Mouse (Mus musculus) MEL (cell line): Measurements from ENCODE around the gene Epo. TPM values are rescaled to one million over a fixed set of nuclear protein-coding genes. Genes with fewer than 3 reads are reported as not detected.

Experiments
- DNase-seq: peaks from one replicate; pipeline ENCODE4 v3.0.0; 2011; ENCODE audit warnings: low read depth, low spot score
- H3K27ac ChIP-seq: 2 replicates; pipeline ENCODE4 v1.5.1; 2012; ENCODE audit warnings: low read depth, mild to moderate bottlenecking, control low read depth, low read length, moderate library complexity; ENCODE audit not compliant: control insufficient read depth
- H3K27me3 ChIP-seq, 2 experiments: fragments of 150-350 bp in 1 of 2; sonication (generic) in 1 of 2; 2 replicates each; pipeline ENCODE4 v1.6.1; 2012; ENCODE audit warnings: low read length in 2 of 2, mild to moderate bottlenecking in 2 of 2, improper control_type of control experiment in 1 of 2, moderate library complexity in 1 of 2; ENCODE audit not compliant: insufficient read depth in 2 of 2, control insufficient read depth in 1 of 2
- H3K36me3 ChIP-seq, 2 experiments: 2 replicates each; pipeline ENCODE4 v1.6.1; 2012 to 2014; ENCODE audit warnings: low read length in 2 of 2, improper control_type of control experiment in 1 of 2, inconsistent platforms in 1 of 2, mild to moderate bottlenecking in 1 of 2; ENCODE audit not compliant: insufficient read depth in 2 of 2, control insufficient read depth in 1 of 2
- H3K4me1 ChIP-seq, 2 experiments: fragments of 150-350 bp in 1 of 2; sonication (generic) in 1 of 2; 2 replicates each; pipeline ENCODE4 v1.6.1; 2012; ENCODE audit warnings: low read length in 2 of 2, improper control_type of control experiment in 1 of 2, mild to moderate bottlenecking in 1 of 2; ENCODE audit not compliant: insufficient read depth in 2 of 2, control insufficient read depth in 1 of 2
- H3K4me3 ChIP-seq, 2 experiments: fragments of 150-350 bp in 1 of 2; sonication (generic) in 1 of 2; 2 replicates each; pipeline ENCODE4 v1.5.1; 2012; ENCODE audit warnings: low read depth in 2 of 2, low read length in 2 of 2, mild to moderate bottlenecking in 2 of 2, moderate library complexity in 2 of 2, control low read depth in 1 of 2, improper control_type of control experiment in 1 of 2; ENCODE audit not compliant: control insufficient read depth in 1 of 2, insufficient read depth in 1 of 2
- H3K79me2 ChIP-seq: 2 replicates; pipeline ENCODE4 v1.6.1; 2012; ENCODE audit warnings: mild to moderate bottlenecking, low read length, moderate library complexity; ENCODE audit not compliant: control insufficient read depth, poor library complexity, insufficient read depth
- H3K9ac ChIP-seq: 2 replicates; pipeline ENCODE4 v1.6.1; 2012; ENCODE audit warnings: low read depth, mild to moderate bottlenecking, control low read depth, low read length, moderate library complexity; ENCODE audit not compliant: control insufficient read depth, poor library complexity, severe bottlenecking
- H3K9me3 ChIP-seq: fragments of 150-350 bp; sonication (generic); replicated peaks from 2 replicates; pipeline ENCODE4 v1.6.1; 2012; ENCODE audit warnings: mild to moderate bottlenecking, low read length, improper control_type of control experiment, moderate library complexity; ENCODE audit not compliant: insufficient read depth
- CHD2 ChIP-seq: IDR thresholded peaks from 2 replicates; pipeline ENCODE4 v1.6.1; 2011; ENCODE audit warnings: low read length, improper control_type of control experiment
- E2F4 ChIP-seq: IDR thresholded peaks from 2 replicates; pipeline ENCODE4 v1.6.1; 2011; ENCODE audit warnings: low read depth, low read length, improper control_type of control experiment, borderline replicate concordance
- EP300 ChIP-seq, 2 experiments: IDR thresholded peaks; 2 replicates each; pipeline ENCODE4 v1.6.1; 2011; ENCODE audit warnings: improper control_type of control experiment in 2 of 2, low read length in 2 of 2, low read depth in 1 of 2, mild to moderate bottlenecking in 1 of 2
- ETS1 ChIP-seq: IDR thresholded peaks from 2 replicates; pipeline ENCODE4 v1.6.1; 2012; ENCODE audit warnings: low read depth, mild to moderate bottlenecking, inconsistent platforms, low read length, improper control_type of control experiment, moderate library complexity
- GABPA ChIP-seq: IDR thresholded peaks from 2 replicates; pipeline ENCODE4 v1.6.1; 2012; ENCODE audit warnings: low read depth, mild to moderate bottlenecking, inconsistent platforms, low read length, improper control_type of control experiment, moderate library complexity
- GATA1 ChIP-seq: IDR thresholded peaks from 2 replicates; pipeline ENCODE4 v1.6.1; 2011; ENCODE audit warnings: low read depth, low read length, improper control_type of control experiment
- MAFK ChIP-seq: IDR thresholded peaks from 2 replicates; pipeline ENCODE4 v1.6.1; 2011; ENCODE audit warnings: low read depth, mild to moderate bottlenecking, low read length, improper control_type of control experiment, borderline replicate concordance
- MAZ ChIP-seq: IDR thresholded peaks from 2 replicates; pipeline ENCODE4 v1.6.1; 2012; ENCODE audit warnings: low read depth, mild to moderate bottlenecking, inconsistent platforms, low read length, improper control_type of control experiment
- MXI1 ChIP-seq: IDR thresholded peaks from 2 replicates; pipeline ENCODE4 v1.6.1; 2011; ENCODE audit warnings: mild to moderate bottlenecking, low read depth, low read length, improper control_type of control experiment
- MYB ChIP-seq: IDR thresholded peaks from 2 replicates; pipeline ENCODE4 v1.6.1; 2011; ENCODE audit warnings: mild to moderate bottlenecking, low read depth, low read length, improper control_type of control experiment
- MYC ChIP-seq: IDR thresholded peaks from 2 replicates; pipeline ENCODE4 v1.6.1; 2011; ENCODE audit warnings: low read depth, mild to moderate bottlenecking, low read length, improper control_type of control experiment, moderate library complexity
- NELFE ChIP-seq: IDR thresholded peaks from 2 replicates; pipeline ENCODE4 v1.6.1; 2011; ENCODE audit warnings: low read depth, low read length, improper control_type of control experiment
- POLR2AphosphoS5 ChIP-seq: IDR thresholded peaks from 2 replicates; pipeline ENCODE4 v1.6.1; 2012; ENCODE audit warnings: low read depth, borderline replicate concordance, mild to moderate bottlenecking, inconsistent platforms, low read length, moderate library complexity, mixed read lengths
- RAD21 ChIP-seq: IDR thresholded peaks from 2 replicates; pipeline ENCODE4 v1.6.1; 2011; ENCODE audit warnings: mild to moderate bottlenecking, low read depth, low read length, improper control_type of control experiment
- SMC3 ChIP-seq: IDR thresholded peaks from 2 replicates; pipeline ENCODE4 v1.6.1; 2011; ENCODE audit warnings: low read depth, low read length, improper control_type of control experiment
- TAL1 ChIP-seq: IDR thresholded peaks from 2 replicates; pipeline ENCODE4 v1.6.1; 2012; ENCODE audit warnings: mild to moderate bottlenecking, inconsistent platforms, low read length, moderate library complexity, mixed read lengths
- TBP ChIP-seq: IDR thresholded peaks from 2 replicates; pipeline ENCODE4 v1.8.0; 2011; ENCODE audit warnings: low read depth, low read length, improper control_type of control experiment
- UBTF ChIP-seq: IDR thresholded peaks from 2 replicates; pipeline ENCODE4 v1.6.1; 2012; ENCODE audit warnings: low read depth, mild to moderate bottlenecking, inconsistent platforms, low read length, improper control_type of control experiment, moderate library complexity, borderline replicate concordance; ENCODE audit not compliant: insufficient read depth
- USF1 ChIP-seq: IDR thresholded peaks from 2 replicates; pipeline ENCODE4 v1.6.1; 2014; ENCODE audit warnings: low read depth, mild to moderate bottlenecking, inconsistent platforms, low read length, improper control_type of control experiment, moderate library complexity
- USF2 ChIP-seq, 2 experiments: IDR thresholded peaks; 2 replicates each; pipeline ENCODE4 v1.6.1; 2011 to 2012; ENCODE audit warnings: improper control_type of control experiment in 2 of 2, low read length in 2 of 2, borderline replicate concordance in 1 of 2, inconsistent platforms in 1 of 2, low read depth in 1 of 2, mild to moderate bottlenecking in 1 of 2; ENCODE audit not compliant: insufficient read depth in 1 of 2
- ZMIZ1 ChIP-seq: IDR thresholded peaks from 2 replicates; pipeline ENCODE4 v1.6.1; 2012; ENCODE audit warnings: low read depth, mild to moderate bottlenecking, inconsistent platforms, low read length, improper control_type of control experiment, moderate library complexity
- polyA plus RNA-seq, 2 experiments: library from polyadenylated mRNA; stranded (reverse) in 1 of 2; unstranded in 1 of 2; fragments of >175 nt in 1 of 2; fragments of >200 nt in 1 of 2; gene quantifications; 2 replicates each; pipeline versions ENCODE4 v1.2.1 to v1.2.4; 2012; ENCODE audit warnings: low replicate concordance in 2 of 2, low read depth in 1 of 2; ENCODE audit not compliant: insufficient read length in 2 of 2, insufficient read depth in 1 of 2, missing spikeins in 1 of 2
- total RNA-seq: library from RNA; depleted of rRNA; stranded (reverse); fragments of 300-350 nt; gene quantifications from 2 replicates; pipeline ENCODE4 v1.2.3, GENCODE M21; 2012

The Epo gene
- total and polyA plus RNA-seq, 3 experiments = not detected

GRCm38 (mm10) chr5:137485071-137485850, 47.8 kb downstream of the Epo start:
- no peak for DNase-seq
- no peak overlapping the region for H3K27ac ChIP-seq
- H3K4me3 ChIP-seq = no peak overlapping the region
- H3K79me2 ChIP-seq = no peaks in the 10 kb centered on the region
- no peak overlapping the region for H3K9ac ChIP-seq
- no peak for TF ChIP-seq MAZ
- TF ChIP-seq GATA1 = no peak
- H3K36me3 ChIP-seq = no peaks in the 10 kb centered on the region
- no peaks in the 10 kb centered on the region for H3K4me1 ChIP-seq
- no peaks in the 10 kb centered on the region for H3K9me3 ChIP-seq
- H3K27me3 ChIP-seq = peaks cover 0 to 7% of the 10 kb centered on the region in 2 experiments; a peak in 2 of 4 replicates

DNA sequence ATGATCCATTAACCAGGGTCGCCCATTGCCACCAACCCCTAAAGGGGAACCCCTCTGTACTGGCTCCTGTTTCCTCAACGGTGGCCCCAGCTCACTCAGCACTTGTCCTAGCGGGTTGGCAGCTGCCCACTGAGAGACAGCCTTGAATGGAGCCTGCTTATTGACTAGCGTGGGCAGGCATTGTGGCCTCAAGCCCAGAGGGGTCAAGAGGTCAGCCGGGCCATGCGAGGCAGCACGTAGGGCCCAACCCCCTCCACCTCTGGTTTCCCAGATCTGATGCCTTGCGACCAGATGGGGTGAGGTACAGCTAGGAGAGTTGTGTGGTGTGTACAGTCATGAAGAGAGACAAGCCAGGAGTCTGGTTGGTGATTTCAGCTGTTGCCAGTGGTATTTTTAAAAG, 51.1 kb downstream of the Epo start:
- no peaks in the 10 kb centered on the region for H3K36me3 ChIP-seq
- H3K27me3 ChIP-seq = peaks cover 0 to 5% of the 10 kb centered on the region in 2 experiments; a peak in 2 of 4 replicates
- no peak overlapping the region for H3K27ac ChIP-seq
- H3K4me3 ChIP-seq = no peak overlapping the region
- TF ChIP-seq NELFE (no peak), ETS1 (no peak), CHD2 (no peak), RAD21 (no peak), SMC3 (no peak), MYC (no peak), MAFK (no peak), USF2 (IDR thresholded peaks at IDR 0.05; ENCODE audit: borderline replicate concordance in 1 of 2, insufficient read depth in 1 of 2, low read depth in 1 of 2, low read length in 2 of 2) (no peak), TBP (no peak), POLR2AphosphoS5 (no peak), UBTF (no peak), GABPA (no peak), EP300 (IDR thresholded peaks at IDR 0.05; ENCODE audit: low read depth in 1 of 2, low read length in 2 of 2) (no peak), E2F4 (no peak), MYB (no peak), ZMIZ1 (no peak), TAL1 (no peak), USF1 (no peak), MXI1 (no peak)
- no peak for DNase-seq
- no peak overlapping the region for H3K9ac ChIP-seq
- H3K9me3 ChIP-seq = no peaks in the 10 kb centered on the region
- H3K79me2 ChIP-seq = no peaks in the 10 kb centered on the region
- no peaks in the 10 kb centered on the region for H3K4me1 ChIP-seq
